Mouse (Mus musculus): ENCODE measurements around the gene Rnaset2a.
"Not testable (repeated sequence)": the region's sequence is repeated elsewhere in the genome, so short reads cannot be mapped to it uniquely, and the experiment has no call there.

Rnaset2a gene

GRCm38 (mm10) chr17:8138116-8138515, 9.8 kb downstream of the Rnaset2a start:
- DNase-seq (ENCODE audit: low spot score), result not testable (repeated sequence)

- DNase-seq (ENCODE audit: low spot score), result not testable (repeated sequence)
Observed at GRCm38 (mm10) chr17:8130849-8131248, 17.0 kb downstream of the Rnaset2a start.

- not testable (repeated sequence) for DNase-seq (ENCODE audit: low spot score)
Observed at GRCm38 (mm10) chr17:8129578-8129977, 18.3 kb downstream of the Rnaset2a start.

DNA sequence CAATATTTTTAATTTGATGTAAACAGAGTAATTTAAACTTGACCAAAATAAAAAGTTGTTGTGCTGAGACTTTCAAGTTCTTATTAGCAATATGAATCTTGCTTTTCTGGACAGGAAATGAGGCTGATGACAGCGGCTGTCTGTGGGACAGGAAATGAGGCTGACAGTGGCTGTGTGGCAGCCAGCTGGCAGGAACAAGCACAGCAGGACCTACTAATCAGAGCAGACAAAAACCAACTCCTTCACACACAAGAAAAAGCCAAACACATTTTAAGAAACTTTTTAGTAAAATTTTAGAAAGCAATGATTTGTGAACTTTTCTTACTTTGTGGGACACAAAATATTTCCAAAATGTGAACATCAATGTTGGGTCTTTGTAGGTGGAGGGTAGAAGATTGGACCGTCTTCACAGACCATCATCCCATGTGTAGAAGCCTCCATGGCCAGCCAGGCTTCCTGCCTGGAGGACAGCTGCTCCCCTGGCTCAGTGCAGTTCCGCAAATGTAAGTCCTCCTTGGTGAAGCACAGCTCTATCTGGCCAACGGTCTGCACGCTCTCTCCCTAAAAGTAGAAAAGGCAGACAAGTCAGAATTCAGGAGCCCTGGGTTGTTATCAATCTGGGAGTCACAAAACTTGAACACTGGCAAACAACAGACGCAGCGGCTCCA, 19.4 kb downstream of the Rnaset2a start:
- not testable (repeated sequence) for DNase-seq (ENCODE audit: low spot score)

DNA sequence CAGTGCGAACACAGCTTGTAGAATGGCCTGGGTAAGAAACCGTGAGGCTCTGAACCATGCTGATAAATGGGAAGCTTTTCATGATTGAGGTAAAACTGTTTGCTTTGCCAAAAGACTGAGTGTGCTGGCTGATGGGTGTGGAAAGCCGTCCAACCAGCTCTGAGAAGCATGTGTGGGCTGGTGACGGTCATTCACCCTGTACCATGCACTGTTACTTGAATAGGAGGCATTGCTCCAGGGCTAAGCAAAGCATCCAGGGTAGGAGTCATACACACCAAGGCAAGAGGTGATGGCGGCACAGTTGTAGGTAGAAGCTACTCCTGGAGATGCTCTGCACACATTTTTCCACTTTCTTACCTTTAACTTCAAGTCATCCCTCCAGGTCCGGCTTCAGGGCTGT, 23.3 kb downstream of the Rnaset2a start:
- not testable (repeated sequence) for DNase-seq (ENCODE audit: low spot score)

DNA sequence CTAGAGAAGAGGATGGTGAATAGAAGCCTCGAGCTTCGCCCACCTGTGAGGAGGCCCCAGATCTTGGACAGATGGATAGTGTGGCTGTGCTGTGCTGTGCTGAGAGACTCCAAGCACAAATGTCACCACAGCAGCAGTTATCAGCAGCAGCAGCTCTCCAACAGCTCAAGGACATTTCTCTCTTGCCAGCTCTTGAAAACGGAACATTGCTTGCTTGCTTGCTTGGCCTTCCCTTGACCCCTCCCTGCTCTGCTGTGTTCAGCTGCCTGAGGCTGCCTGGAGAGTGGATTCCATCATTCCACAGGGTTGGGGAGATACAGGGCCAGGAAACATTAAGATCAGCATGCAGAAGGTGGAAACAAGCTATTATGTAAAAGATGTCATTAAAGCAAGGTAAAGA, 24.9 kb downstream of the Rnaset2a start:
- not testable (repeated sequence) for DNase-seq (ENCODE audit: low spot score)

DNA sequence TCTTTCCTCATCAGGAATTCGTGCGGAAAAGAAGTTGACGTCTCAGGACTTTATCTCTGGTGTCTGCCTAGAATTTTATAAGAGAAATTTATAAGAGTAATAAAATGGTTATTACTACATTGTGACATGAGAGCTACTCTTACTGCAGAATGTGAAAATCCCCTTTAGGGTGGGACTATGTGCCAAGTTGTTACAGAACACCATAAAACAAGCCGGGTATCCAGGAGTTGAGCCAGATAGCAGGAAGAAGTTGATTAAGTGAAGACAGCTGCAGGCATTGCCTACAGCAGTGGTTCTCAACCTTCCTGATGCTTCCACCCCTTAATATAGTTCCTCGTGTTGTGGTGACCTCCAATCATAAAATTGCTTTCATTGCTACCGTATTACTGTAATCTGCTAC, 31.0 kb downstream of the Rnaset2a start:
- DNase-seq (ENCODE audit: low spot score), result not testable (repeated sequence)

DNA sequence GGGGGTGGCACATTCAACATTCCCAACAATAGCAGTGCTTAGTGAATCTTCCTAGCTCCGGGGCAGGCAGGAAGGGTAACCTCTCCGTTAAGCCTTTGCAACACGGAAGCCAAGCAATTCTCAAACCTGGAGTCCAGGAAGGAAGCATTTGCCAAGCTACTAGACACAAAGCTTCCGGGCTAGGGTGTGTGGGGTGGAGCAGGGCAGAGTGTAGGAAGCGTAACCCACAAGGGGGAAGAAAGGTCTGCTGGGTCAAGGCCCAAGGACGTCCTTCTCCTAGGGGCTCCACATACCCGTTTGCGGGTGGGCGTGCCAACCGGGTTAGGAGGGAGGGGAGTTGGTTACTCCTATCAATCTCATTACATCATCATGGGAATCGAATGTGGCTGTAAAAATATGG, 31.5 kb downstream of the Rnaset2a start:
- DNase-seq (ENCODE audit: low spot score), result not testable (repeated sequence)

DNA sequence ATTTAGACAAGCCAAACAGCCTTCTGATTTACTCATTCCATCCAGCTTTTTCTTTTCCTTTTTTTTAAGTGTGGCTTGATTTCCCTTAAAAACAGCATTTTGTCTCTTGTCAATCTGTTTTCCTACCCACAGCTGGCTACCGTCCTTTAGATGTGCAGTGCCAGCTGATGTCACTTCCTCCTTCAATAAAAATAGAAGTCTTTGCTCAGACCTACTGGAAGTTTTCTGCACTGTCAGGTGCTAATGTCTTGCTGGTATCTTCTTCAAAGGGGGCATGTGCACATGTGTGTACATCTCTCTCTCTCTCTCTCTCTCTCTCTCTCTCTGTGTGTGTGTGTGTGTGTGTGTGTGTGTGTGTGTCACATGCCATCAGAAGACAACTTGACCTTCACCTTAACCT, 35.7 kb downstream of the Rnaset2a start:
- DNase-seq (ENCODE audit: low spot score), result not testable (repeated sequence)

- not testable (repeated sequence) for DNase-seq (ENCODE audit: low spot score)
Observed at GRCm38 (mm10) chr17:8101297-8101609, 46.6 kb downstream of the Rnaset2a start.

GRCm38 (mm10) chr17:8100405-8101296, 47.2 kb downstream of the Rnaset2a start:
- not testable (repeated sequence) for DNase-seq (ENCODE audit: low spot score)

DNA sequence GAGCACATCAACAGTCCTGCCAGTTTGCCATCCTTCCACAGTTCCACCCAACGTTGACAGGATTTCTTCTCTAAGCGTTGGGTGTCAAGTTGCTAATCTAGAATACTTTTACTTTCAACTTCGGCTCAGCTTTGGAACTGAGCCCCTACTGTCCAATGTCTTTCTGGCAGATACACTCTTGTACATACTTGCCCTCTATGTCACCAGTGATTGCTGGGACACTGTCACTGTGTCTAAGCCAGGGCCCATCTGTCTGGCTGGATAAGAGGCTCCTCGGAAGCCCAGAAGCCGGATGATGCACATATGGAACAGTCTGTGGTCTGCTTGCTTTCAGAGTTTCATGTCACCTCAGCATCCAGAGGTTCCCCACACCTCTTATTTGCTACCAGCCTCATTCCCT, 51.7 kb downstream of the Rnaset2a start:
- not testable (repeated sequence) for DNase-seq (ENCODE audit: low spot score)

DNA sequence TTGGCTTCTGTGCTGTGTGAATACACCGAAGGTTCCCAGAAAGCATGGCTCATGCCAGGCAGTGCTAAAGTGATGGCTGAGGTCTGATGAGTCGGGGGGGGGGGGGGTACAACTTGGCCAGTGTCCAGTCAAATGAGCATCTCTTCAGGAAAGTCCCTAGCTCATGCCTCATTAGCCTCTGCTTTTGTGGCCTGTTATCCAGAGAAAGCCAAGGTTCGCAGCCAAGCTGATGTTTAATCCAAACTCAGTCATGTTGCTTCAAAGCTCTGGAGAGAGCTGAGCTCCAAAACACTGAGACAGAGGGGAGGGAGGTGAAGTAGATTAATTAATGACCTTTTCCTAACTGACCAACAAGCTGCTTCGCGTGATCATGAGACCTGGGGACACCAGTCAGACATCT, 52.2 kb downstream of the Rnaset2a start:
- DNase-seq (ENCODE audit: low spot score), result not testable (repeated sequence)

DNA sequence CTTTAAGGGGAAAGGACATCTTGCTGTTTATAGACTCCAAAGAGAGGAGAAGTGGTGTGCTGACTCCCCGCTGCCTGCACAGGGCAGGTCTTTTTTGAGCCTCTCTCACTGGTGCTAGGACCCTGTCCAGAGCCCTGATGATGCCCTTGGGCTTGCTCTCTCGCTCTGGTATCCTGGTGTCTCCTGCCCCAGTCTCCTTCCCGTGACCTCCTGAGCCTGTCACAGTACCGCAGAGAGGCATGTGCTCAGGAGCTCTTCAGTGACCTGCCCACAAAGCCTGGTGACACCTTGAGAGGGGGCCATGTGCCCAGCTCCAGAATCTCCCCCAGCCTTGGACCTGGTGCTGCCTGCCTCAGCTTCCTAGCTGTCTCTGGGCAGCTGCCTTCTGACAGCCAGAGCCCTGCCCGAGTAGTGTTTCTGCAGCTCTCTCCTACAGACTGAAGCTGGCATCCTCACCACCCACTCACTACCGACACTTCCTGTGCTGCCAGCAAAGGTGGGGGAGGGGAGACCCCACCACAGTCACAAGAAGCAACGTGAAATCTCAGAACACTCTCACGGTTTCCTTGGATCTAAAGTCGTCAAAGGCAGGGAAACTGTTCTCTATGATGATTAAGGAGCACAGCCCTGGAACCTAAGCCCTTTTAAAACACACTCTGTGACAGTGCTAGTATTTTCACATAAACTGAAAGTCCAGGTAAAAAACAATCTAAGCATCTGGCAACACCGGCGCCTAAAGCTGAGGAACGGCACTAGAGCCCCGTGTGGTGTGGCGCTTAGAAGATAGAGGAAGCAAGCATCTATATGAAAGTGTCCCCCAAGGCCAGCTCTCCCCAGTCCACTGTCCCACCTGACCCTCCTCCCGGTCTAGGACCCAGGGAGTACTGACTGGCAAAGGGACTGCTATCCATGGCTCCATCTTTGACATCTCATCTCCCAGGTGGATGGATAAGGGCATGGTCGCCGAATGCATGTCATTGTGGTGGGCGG, 55.1 kb downstream of the Rnaset2a start:
- DNase-seq (ENCODE audit: low spot score), result not testable (repeated sequence)

- DNase-seq (ENCODE audit: low spot score), result not testable (repeated sequence)
Observed at GRCm38 (mm10) chr17:8091320-8091719, 56.6 kb downstream of the Rnaset2a start.

DNA sequence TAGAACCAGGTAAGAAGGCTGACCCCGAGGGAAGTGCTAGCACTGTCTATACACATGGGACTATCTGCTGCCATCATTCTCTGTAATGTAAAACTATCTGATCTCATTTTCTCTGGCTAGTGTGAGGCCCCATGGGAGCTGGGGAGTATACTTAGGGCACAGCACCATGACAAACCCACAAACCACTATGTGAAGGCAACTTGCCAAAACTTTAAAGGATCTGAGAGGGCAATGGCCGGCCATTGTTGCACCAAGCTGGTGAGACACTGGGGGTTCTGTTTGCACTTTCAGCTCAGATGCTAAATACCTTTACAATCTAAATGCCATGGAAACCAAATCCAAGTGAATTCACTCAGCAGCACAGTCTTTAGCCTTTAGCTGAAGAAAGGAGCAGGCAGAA, 78.0 kb downstream of the Rnaset2a start:
- not testable (repeated sequence) for DNase-seq (ENCODE audit: low spot score)

All from layer of hippocampus, adult 11-12 months (tissue).